Mouse (Mus musculus): ENCODE measurements around the gene Immp2l. TPM values are rescaled to one million over a fixed set of nuclear protein-coding genes. Genes with fewer than 3 reads are reported as not detected.

Immp2l gene
- polyA plus RNA-seq, 1 experiment from 2014 or later: 30.5 TPM

DNA sequence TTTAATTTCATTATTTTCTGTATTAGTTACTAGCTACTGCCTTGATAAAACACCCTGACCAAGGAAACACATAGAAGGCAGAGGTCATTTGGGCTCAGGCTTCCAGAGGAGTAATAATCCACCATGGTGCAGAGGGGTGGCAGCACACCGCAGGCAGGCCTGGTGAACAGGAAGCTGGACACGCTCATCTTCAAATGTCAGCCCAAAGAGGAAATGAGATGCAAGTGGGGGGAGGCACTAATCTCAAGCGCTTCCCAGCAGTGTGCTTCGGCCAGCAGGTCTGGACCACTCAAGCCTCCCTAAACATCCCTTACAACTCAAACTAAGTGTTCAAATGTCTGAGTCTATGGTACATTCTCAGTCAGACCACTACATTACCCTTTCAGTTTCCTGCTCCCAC is 72.2 kb downstream of the Immp2l start:
- no peak for ATAC-seq
- H3K4me2 ChIP-seq (replicated peaks; ENCODE audit: low read depth): no peak overlapping the region
- H3K4me3 ChIP-seq (ENCODE audit: low read depth, low read length): no peak overlapping the region
- H3K27me3 ChIP-seq (replicated peaks; ENCODE audit: control insufficient read depth, insufficient read depth, low read length): no peaks in the 10 kb centered on the region
- no peaks in the 10 kb centered on the region for H3K9me3 ChIP-seq (ENCODE audit: control insufficient read depth)
- no peak overlapping the region for H3K9ac ChIP-seq (ENCODE audit: low read depth, low read length)
- no peaks in the 10 kb centered on the region for H3K4me1 ChIP-seq (replicated peaks; ENCODE audit: control insufficient read depth, insufficient read depth, low read length)
- no peaks in the 10 kb centered on the region for H3K36me3 ChIP-seq (ENCODE audit: control insufficient read depth, insufficient read depth)
- TF ChIP-seq CTCF (IDR thresholded peaks at IDR 0.05; ENCODE audit: low read depth): no peak
- H3K27ac ChIP-seq (ENCODE audit: low read depth, low read length): no peak overlapping the region
- WGBS: 66% methylated on average over 4 of the region's 4 CpGs

GRCm38 (mm10) chr12:41097406-41097805 is 73.5 kb downstream of the Immp2l start:
- Histone ChIP-seq H3K27ac (ENCODE audit: low read depth, low read length) (no peak overlapping the region), H3K27me3 (replicated peaks; ENCODE audit: control insufficient read depth, insufficient read depth, low read length) (no peaks in the 10 kb centered on the region), H3K4me1 (replicated peaks; ENCODE audit: control insufficient read depth, insufficient read depth, low read length) (no peaks in the 10 kb centered on the region), H3K36me3 (ENCODE audit: control insufficient read depth, insufficient read depth) (no peaks in the 10 kb centered on the region), H3K4me2 (replicated peaks; ENCODE audit: low read depth) (no peak overlapping the region), H3K4me3 (ENCODE audit: low read depth, low read length) (no peak overlapping the region), H3K9me3 (ENCODE audit: control insufficient read depth) (no peaks in the 10 kb centered on the region), H3K9ac (ENCODE audit: low read depth, low read length) (no peak overlapping the region)
- 48% methylated on average over 5 of the region's 5 CpGs for WGBS
- peak; percentile 82 for TF ChIP-seq CTCF (IDR thresholded peaks at IDR 0.05; ENCODE audit: low read depth)
- no peak for ATAC-seq

DNA sequence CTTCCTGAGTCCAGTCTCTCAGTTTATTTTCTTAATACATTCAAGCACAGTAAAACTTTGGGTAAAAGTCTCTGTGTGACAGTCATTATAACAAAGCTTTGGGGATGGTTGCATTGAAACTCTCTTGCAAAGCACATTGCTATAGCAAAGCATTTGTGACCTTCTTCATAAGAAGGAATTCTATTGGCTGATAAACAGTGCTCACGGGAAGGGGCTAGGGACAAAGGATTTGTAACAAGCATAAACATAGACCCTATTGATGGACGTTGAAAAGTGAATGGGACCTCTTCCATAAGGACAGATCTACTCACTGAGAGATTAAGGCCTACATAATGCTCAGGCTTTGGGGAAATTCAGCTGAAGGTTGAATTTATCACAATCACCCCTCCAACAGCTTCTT is 85.1 kb downstream of the Immp2l start:
- ATAC-seq: no peak
- H3K4me2 ChIP-seq (replicated peaks; ENCODE audit: low read depth): no peak overlapping the region
- TF ChIP-seq CTCF (IDR thresholded peaks at IDR 0.05; ENCODE audit: low read depth): no peak
- H3K4me1 ChIP-seq (replicated peaks; ENCODE audit: control insufficient read depth, insufficient read depth, low read length): no peaks in the 10 kb centered on the region
- no peaks in the 10 kb centered on the region for H3K36me3 ChIP-seq (ENCODE audit: control insufficient read depth, insufficient read depth)
- no peaks in the 10 kb centered on the region for H3K9me3 ChIP-seq (ENCODE audit: control insufficient read depth)
- no peak overlapping the region for H3K27ac ChIP-seq (ENCODE audit: low read depth, low read length)
- 56% methylated on average over 2 of the region's 2 CpGs for WGBS
- no peak overlapping the region for H3K4me3 ChIP-seq (ENCODE audit: low read depth, low read length)
- no peaks in the 10 kb centered on the region for H3K27me3 ChIP-seq (replicated peaks; ENCODE audit: control insufficient read depth, insufficient read depth, low read length)
- no peak overlapping the region for H3K9ac ChIP-seq (ENCODE audit: low read depth, low read length)

- Histone ChIP-seq H3K9ac (ENCODE audit: low read depth, low read length) (no peak overlapping the region), H3K4me2 (replicated peaks; ENCODE audit: low read depth) (no peak overlapping the region), H3K4me1 (replicated peaks; ENCODE audit: control insufficient read depth, insufficient read depth, low read length) (no peaks in the 10 kb centered on the region), H3K27ac (ENCODE audit: low read depth, low read length) (no peak overlapping the region), H3K36me3 (ENCODE audit: control insufficient read depth, insufficient read depth) (no peaks in the 10 kb centered on the region), H3K9me3 (ENCODE audit: control insufficient read depth) (no peaks in the 10 kb centered on the region), H3K4me3 (ENCODE audit: low read depth, low read length) (no peak overlapping the region), H3K27me3 (replicated peaks; ENCODE audit: control insufficient read depth, insufficient read depth, low read length) (no peaks in the 10 kb centered on the region)
- no peak for ATAC-seq
- WGBS: 35% methylated on average over 1 of the region's 1 CpGs
- peak; percentile 67 for TF ChIP-seq CTCF (IDR thresholded peaks at IDR 0.05; ENCODE audit: low read depth)
These were observed 87.6 kb downstream of the Immp2l start for GRCm38 (mm10) chr12:41111456-41111855.

DNA sequence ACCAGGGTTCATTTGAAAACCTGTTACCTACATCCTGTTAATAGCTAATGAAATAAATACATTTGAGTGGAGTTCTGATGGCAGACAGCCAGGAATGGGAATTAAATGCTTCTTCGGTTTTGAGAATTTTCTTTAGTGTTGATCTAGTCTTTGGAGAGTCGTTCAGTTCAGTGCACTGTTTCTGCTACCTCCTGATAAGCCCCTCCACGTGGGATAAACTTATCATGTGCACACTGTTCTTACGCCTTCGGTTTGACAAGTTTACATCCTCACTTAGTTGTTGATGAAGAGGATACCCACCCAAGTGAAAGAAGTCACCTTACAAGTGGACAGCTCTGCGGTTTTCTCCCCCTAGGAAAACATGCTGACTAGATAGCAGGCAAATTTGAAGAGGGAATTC is 88.2 kb downstream of the Immp2l start:
- ATAC-seq: no peak
- 57% methylated on average over 6 of the region's 6 CpGs for WGBS
- H3K27ac ChIP-seq (ENCODE audit: low read depth, low read length): no peak overlapping the region

DNA sequence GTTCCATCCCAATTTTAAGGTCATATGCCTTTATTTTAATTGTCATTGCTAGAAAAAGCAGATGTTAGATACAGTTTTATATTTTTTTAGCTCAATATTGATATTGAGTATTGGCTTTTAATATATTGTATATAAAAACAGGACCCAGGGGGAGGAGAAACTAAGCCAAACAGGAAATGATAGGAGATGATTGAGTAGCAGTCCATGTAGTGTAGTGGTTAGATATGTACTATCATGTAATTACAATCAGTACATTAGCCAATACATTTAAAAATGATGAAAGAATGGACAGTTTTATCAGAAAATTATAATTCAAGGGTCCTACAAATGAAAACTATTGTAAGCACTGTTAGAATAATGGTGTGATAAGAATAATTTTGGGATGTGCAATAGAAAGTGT is 94.5 kb downstream of the Immp2l start:
- Histone ChIP-seq H3K4me1 (replicated peaks; ENCODE audit: control insufficient read depth, insufficient read depth, low read length) (no peaks in the 10 kb centered on the region), H3K4me3 (ENCODE audit: low read depth, low read length) (no peak overlapping the region), H3K4me2 (replicated peaks; ENCODE audit: low read depth) (no peak overlapping the region), H3K27me3 (replicated peaks; ENCODE audit: control insufficient read depth, insufficient read depth, low read length) (no peaks in the 10 kb centered on the region), H3K9me3 (ENCODE audit: control insufficient read depth) (no peaks in the 10 kb centered on the region), H3K27ac (ENCODE audit: low read depth, low read length) (no peak overlapping the region), H3K9ac (ENCODE audit: low read depth, low read length) (no peak overlapping the region), H3K36me3 (ENCODE audit: control insufficient read depth, insufficient read depth) (no peaks in the 10 kb centered on the region)
- no peak for ATAC-seq
- TF ChIP-seq CTCF (IDR thresholded peaks at IDR 0.05; ENCODE audit: low read depth): no peak

More for the DNA sequence above, 88.2 kb downstream of the Immp2l start:
- no peak for TF ChIP-seq CTCF (IDR thresholded peaks at IDR 0.05; ENCODE audit: low read depth)
- H3K27me3 ChIP-seq (replicated peaks; ENCODE audit: control insufficient read depth, insufficient read depth, low read length): no peaks in the 10 kb centered on the region
- H3K9me3 ChIP-seq (ENCODE audit: control insufficient read depth): no peaks in the 10 kb centered on the region
- no peak overlapping the region for H3K4me3 ChIP-seq (ENCODE audit: low read depth, low read length)
- H3K36me3 ChIP-seq (ENCODE audit: control insufficient read depth, insufficient read depth): no peaks in the 10 kb centered on the region
- H3K4me1 ChIP-seq (replicated peaks; ENCODE audit: control insufficient read depth, insufficient read depth, low read length): no peaks in the 10 kb centered on the region
- no peak overlapping the region for H3K9ac ChIP-seq (ENCODE audit: low read depth, low read length)
- no peak overlapping the region for H3K4me2 ChIP-seq (replicated peaks; ENCODE audit: low read depth)

DNA sequence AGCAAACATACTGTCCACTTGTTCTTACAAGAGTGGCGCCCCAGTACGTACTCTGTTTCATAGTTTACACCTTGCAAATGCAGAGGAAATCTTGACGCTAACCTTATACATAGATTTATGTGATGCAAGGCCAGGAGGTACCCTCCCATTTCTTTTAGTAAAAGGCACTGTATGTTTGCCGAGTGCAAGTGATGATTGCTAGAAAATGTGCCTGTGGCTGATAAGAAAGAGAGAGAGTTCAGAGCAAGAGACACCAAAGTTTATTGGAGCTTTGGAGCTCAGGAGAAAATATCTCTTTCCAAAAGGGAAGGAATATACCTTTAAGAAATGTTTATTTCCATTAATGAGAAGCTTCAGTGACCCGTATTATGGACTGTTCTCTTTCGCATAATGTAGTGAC is 95.8 kb downstream of the Immp2l start:
- WGBS: 71% methylated on average over 6 of the region's 6 CpGs
- Histone ChIP-seq H3K27me3 (replicated peaks; ENCODE audit: control insufficient read depth, insufficient read depth, low read length) (no peaks in the 10 kb centered on the region), H3K9me3 (ENCODE audit: control insufficient read depth) (no peaks in the 10 kb centered on the region), H3K9ac (ENCODE audit: low read depth, low read length) (no peak overlapping the region), H3K4me2 (replicated peaks; ENCODE audit: low read depth) (no peak overlapping the region), H3K36me3 (ENCODE audit: control insufficient read depth, insufficient read depth) (no peaks in the 10 kb centered on the region), H3K27ac (ENCODE audit: low read depth, low read length) (no peak overlapping the region), H3K4me3 (ENCODE audit: low read depth, low read length) (no peak overlapping the region), H3K4me1 (replicated peaks; ENCODE audit: control insufficient read depth, insufficient read depth, low read length) (no peaks in the 10 kb centered on the region)
- ATAC-seq: no peak
- TF ChIP-seq CTCF (IDR thresholded peaks at IDR 0.05; ENCODE audit: low read depth): no peak

Data from intestine, postnatal 0 days (tissue).